Mouse (Mus musculus): Measurements from ENCODE around the gene Rpl38.
"Not testable (repeated sequence)": the region's sequence is repeated elsewhere in the genome, so short reads cannot be mapped to it uniquely, and the experiment has no call there.

Rpl38 gene

GRCm38 (mm10) chr11:114657737-114658136, 10.6 kb upstream of the Rpl38 start:
- DNase-seq: peak; percentile 42

- DNase-seq: peak; percentile 26
Observed at GRCm38 (mm10) chr11:114662161-114662560, 6.2 kb upstream of the Rpl38 start.

GRCm38 (mm10) chr11:114662746-114663362, 5.5 kb upstream of the Rpl38 start:
- DNase-seq: peak; percentile 61

- no peak for DNase-seq
Observed at GRCm38 (mm10) chr11:114664164-114664563, 4.2 kb upstream of the Rpl38 start.

- peak; percentile 35 for DNase-seq
Observed at GRCm38 (mm10) chr11:114665463-114665862, 2.9 kb upstream of the Rpl38 start.

- peak; percentile 52 for DNase-seq
Observed at GRCm38 (mm10) chr11:114666786-114667185, 1.5 kb upstream of the Rpl38 start.

GRCm38 (mm10) chr11:114667236-114667931, 940 bp upstream of the Rpl38 start:
- DNase-seq: peak; percentile 24

GRCm38 (mm10) chr11:114667932-114668285, 415 bp upstream of the Rpl38 start:
- DNase-seq: peak; percentile 70

- peak; percentile 81 for DNase-seq
Observed at GRCm38 (mm10) chr11:114668741-114669623, 658 bp downstream of the Rpl38 start.

- DNase-seq: peak; percentile 58
Observed at GRCm38 (mm10) chr11:114669651-114670168, 1.4 kb downstream of the Rpl38 start.

GRCm38 (mm10) chr11:114671147-114671546, 2.8 kb downstream of the Rpl38 start:
- no peak for DNase-seq

- peak; percentile 60 for DNase-seq
Observed at GRCm38 (mm10) chr11:114672794-114673718, 4.7 kb downstream of the Rpl38 start.

GRCm38 (mm10) chr11:114673719-114674050, 5.4 kb downstream of the Rpl38 start:
- DNase-seq: no peak

- DNase-seq: peak; percentile 47
Observed at GRCm38 (mm10) chr11:114674180-114674579, 5.9 kb downstream of the Rpl38 start.

- not testable (repeated sequence) for DNase-seq
Observed at GRCm38 (mm10) chr11:114674796-114675195, 6.5 kb downstream of the Rpl38 start.

- DNase-seq: peak; percentile 90
Observed at GRCm38 (mm10) chr11:114675341-114675825, 7.1 kb downstream of the Rpl38 start, which contains the start of gene Ttyh2. Gene Ttyh2 (plus strand): TSS chr11:114675431.

- peak; percentile 68 for DNase-seq
Observed at GRCm38 (mm10) chr11:114675826-114676401, 7.6 kb downstream of the Rpl38 start.

- DNase-seq: peak; percentile 70
Observed at GRCm38 (mm10) chr11:114676431-114676830, 8.1 kb downstream of the Rpl38 start.

- DNase-seq: peak; percentile 64
Observed at GRCm38 (mm10) chr11:114676896-114677530, 8.7 kb downstream of the Rpl38 start.

- peak; percentile 68 for DNase-seq
Observed at GRCm38 (mm10) chr11:114679582-114679981, 11.3 kb downstream of the Rpl38 start.

- DNase-seq: peak; percentile 64
Observed at GRCm38 (mm10) chr11:114680291-114680690, 12.0 kb downstream of the Rpl38 start.

Measured in cerebellum, adult 11-12 months (tissue).